Mouse (Mus musculus): ENCODE measurements around the gene Asic3.

DNA sequence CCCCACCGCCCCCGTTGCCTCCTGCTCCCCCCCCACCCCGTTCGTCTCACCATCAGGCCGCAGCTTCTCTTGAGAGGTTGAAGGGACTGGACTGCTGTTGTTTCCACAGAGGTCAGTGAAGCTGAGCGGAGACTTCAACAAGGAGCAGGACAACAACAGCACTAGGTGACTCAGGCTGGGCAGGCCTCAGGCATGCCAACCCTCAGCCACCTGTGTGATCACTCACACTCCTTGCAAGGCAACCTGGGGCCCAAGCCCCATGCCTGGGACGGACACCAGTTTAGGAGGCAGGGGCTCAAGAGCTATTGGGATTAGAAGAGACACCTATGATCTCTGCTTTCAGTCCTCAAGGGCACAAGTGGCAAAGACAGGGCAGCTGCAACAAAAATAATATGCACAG, 21.3 kb upstream of the Asic3 start, which contains the start of gene Atg9b:
- TF ChIP-seq CTCF (IDR thresholded peaks at IDR 0.05; ENCODE audit: extremely low read depth, insufficient read depth, insufficient read length, insufficient replicate concordance) (no peak), POLR2A (IDR thresholded peaks at IDR 0.05; ENCODE audit: low read depth, low read length) (no peak)

Measured in spleen, adult 2 months (tissue).